Mouse (Mus musculus) midbrain, postnatal 0 days (tissue): Measurements from ENCODE around the gene Bpi. TPM values are rescaled to one million over a fixed set of nuclear protein-coding genes. Genes with fewer than 3 reads are reported as not detected.
A peak's percentile ranks its signal among the peaks of the same experiment; 100 is the strongest.

ENCODE experiments used
- ATAC-seq: fragments of 200-750 bp; cut with Nextera tagmentation; 2 replicates; pipeline ENCODE4 v1.8.0; 2017; ENCODE audit warnings: moderate number of reproducible peaks, mild to moderate bottlenecking, moderate TSS enrichment, moderate library complexity; ENCODE audit not compliant: low FRiP score
- DNase-seq: peaks from one replicate; pipeline ENCODE4 v3.0.0-alpha.2; 2015; ENCODE audit warnings: low spot score
- H3K27ac ChIP-seq: fragments of 300-500 bp; sonication (generic); 2 replicates; pipeline ENCODE4 v1.5.1; 2014; ENCODE audit warnings: low read depth, mild to moderate bottlenecking, low read length, mixed read lengths
- H3K27me3 ChIP-seq: fragments of 300-500 bp; sonication (generic); 2 replicates; pipeline ENCODE4 v1.6.1; 2014; ENCODE audit warnings: low read length, control low read depth, mixed read lengths; ENCODE audit not compliant: insufficient read depth
- H3K36me3 ChIP-seq: fragments of 300-500 bp; sonication (generic); 2 replicates; pipeline ENCODE4 v1.6.1; 2014; ENCODE audit warnings: low read length, control low read depth, mixed read lengths; ENCODE audit not compliant: insufficient read depth
- H3K4me1 ChIP-seq: fragments of 300-500 bp; sonication (generic); 2 replicates; pipeline ENCODE4 v1.6.1; 2014; ENCODE audit warnings: mild to moderate bottlenecking, control low read depth, antibody characterized with exemption, low read length, mixed read lengths; ENCODE audit not compliant: insufficient read depth
- H3K4me2 ChIP-seq: fragments of 300-500 bp; sonication (generic); 2 replicates; pipeline ENCODE4 v1.6.1; 2014; ENCODE audit warnings: low read depth, mild to moderate bottlenecking, low read length, mixed read lengths; ENCODE audit not compliant: poor library complexity, severe bottlenecking
- H3K4me3 ChIP-seq: fragments of 300-500 bp; sonication (generic); 2 replicates; pipeline ENCODE4 v1.5.1; 2014; ENCODE audit warnings: low read depth, mild to moderate bottlenecking, low read length, moderate library complexity
- H3K9ac ChIP-seq: fragments of 300-500 bp; sonication (generic); replicated peaks from 2 replicates; pipeline ENCODE4 v1.6.1; 2014; ENCODE audit warnings: mild to moderate bottlenecking, low read length, moderate library complexity, mixed read lengths; ENCODE audit not compliant: poor library complexity, severe bottlenecking
- H3K9me3 ChIP-seq: fragments of 300-500 bp; sonication (generic); 2 replicates; pipeline ENCODE4 v1.6.1; 2016; ENCODE audit warnings: low read length, control low read depth
- CTCF ChIP-seq: IDR thresholded peaks from 2 replicates; pipeline ENCODE4 v1.5.1; 2016; ENCODE audit warnings: antibody characterized with exemption, mild to moderate bottlenecking
- WGBS: fragments of 180-500 bp; shearing (Covaris S2); extraction: QIAGEN DNeasy Blood & Tissue Kit; methylation state at CpG from one replicate; pipeline ENCODE4 v1.1.7; 2014; 5-methylcytosine and 5-hydroxymethylcytosine counted together
- microRNA-seq: library from miRNA; unstranded; fragments of <30 nt; microRNA quantifications from one replicate; pipeline ENCODE4, GENCODE M21; 2016; ENCODE audit warnings: borderline number of aligned reads
- polyA plus RNA-seq: library from polyadenylated mRNA; unstranded; fragments of >200 nt; fragmentation: Nextera tagmentation; extraction: Ambion mirVana; gene quantifications from 2 replicates; pipeline ENCODE4 v1.2.1, GENCODE M21; 2015
- total RNA-seq: library from RNA; depleted of rRNA; stranded (reverse); fragments of >200 nt; gene quantifications from 2 replicates; pipeline ENCODE4 v1.2.3, GENCODE M21; 2014; rRNA removed

Gene Bpi
- total and polyA plus RNA-seq, 2 experiments from 2014 or later = 0.22 TPM; not detected in 1

DNA sequence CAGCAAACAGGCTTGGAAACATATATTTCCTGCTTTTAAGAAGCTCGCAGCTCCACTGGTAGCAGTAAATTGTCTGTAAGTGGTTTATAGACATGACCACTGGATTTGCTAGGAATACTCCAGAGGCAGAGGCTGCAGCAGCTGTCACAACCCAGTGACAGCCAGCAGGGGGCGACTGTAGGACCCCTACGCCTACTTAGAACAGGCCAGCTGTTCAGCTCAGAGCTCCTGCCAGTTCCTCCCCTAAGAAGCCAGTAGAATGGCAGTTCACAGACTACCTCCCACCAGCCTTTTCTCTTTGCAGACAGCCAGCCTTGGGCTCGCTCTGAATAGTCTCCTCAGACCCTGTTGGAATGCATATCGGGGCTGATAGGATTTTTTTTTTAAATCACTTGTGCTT is 59.1 kb downstream of the Bpi start:
- Histone ChIP-seq H3K4me3 (no peak overlapping the region), H3K27ac (no peak overlapping the region), H3K27me3 (no peaks in the 10 kb centered on the region), H3K4me2 (no peak overlapping the region), H3K36me3 (no peaks in the 10 kb centered on the region), H3K9me3 (no peaks in the 10 kb centered on the region), H3K4me1 (no peaks in the 10 kb centered on the region), H3K9ac (no peak overlapping the region)
- DNase-seq (peak; percentile 88), ATAC-seq (peak; percentile 58)
- TF ChIP-seq CTCF = peak; percentile 76
- 9% methylated on average over 5 of the region's 5 CpGs for WGBS

DNA sequence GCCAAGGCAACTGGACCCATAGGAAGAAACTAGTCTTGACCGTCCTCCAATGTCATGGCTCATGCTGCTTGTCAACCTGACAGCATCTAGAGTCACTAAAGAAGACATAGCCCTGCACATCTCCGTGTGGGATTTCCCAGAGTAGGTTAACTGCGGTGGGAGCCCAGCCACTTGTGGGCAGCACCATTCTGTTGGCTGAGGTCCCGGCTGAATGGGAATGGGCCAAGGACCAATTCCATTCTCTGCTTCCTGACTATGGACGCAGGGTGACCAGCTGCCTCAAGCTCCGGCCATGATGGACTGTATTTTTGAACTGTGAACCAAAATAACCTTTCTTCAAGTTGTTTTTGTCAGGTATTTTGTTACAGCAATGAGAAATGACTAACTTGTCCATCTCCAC is 63.7 kb downstream of the Bpi start:
- Histone ChIP-seq H3K4me2 (no peak overlapping the region), H3K27me3 (no peaks in the 10 kb centered on the region), H3K36me3 (no peaks in the 10 kb centered on the region), H3K4me3 (no peak overlapping the region), H3K9me3 (no peaks in the 10 kb centered on the region), H3K27ac (no peak overlapping the region), H3K9ac (no peak overlapping the region), H3K4me1 (no peaks in the 10 kb centered on the region)
- WGBS = 88% methylated on average over 6 of the region's 6 CpGs
- no peak for ATAC-seq
- no peak for TF ChIP-seq CTCF
- no peak for DNase-seq

DNA sequence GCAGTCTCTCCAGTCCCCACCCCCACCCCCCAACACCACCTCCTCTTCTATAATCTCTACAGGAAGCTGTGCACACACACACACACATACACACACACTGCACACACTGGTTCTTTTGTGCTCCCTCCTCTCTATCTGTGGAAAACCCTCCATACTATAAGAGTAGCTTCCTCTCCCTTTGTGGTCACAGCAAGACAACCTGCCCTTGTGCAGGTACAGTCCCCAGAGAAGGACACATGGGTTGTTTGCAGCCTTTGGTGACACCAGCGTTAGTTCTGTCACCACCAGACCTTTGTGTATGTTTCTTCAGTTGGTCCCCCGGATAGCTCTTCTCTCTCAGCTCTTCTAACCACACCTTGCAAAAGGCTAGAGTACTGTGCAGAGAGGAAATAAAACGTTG is 65.0 kb downstream of the Bpi start:
- Histone ChIP-seq H3K4me2 (no peak overlapping the region), H3K4me3 (no peak overlapping the region), H3K27me3 (no peaks in the 10 kb centered on the region), H3K4me1 (no peaks in the 10 kb centered on the region), H3K27ac (no peak overlapping the region), H3K36me3 (no peaks in the 10 kb centered on the region), H3K9me3 (no peaks in the 10 kb centered on the region), H3K9ac (no peak overlapping the region)
- TF ChIP-seq CTCF = no peak
- ATAC-seq = no peak
- no peak for DNase-seq
- WGBS = 76% methylated on average over 3 of the region's 3 CpGs

DNA sequence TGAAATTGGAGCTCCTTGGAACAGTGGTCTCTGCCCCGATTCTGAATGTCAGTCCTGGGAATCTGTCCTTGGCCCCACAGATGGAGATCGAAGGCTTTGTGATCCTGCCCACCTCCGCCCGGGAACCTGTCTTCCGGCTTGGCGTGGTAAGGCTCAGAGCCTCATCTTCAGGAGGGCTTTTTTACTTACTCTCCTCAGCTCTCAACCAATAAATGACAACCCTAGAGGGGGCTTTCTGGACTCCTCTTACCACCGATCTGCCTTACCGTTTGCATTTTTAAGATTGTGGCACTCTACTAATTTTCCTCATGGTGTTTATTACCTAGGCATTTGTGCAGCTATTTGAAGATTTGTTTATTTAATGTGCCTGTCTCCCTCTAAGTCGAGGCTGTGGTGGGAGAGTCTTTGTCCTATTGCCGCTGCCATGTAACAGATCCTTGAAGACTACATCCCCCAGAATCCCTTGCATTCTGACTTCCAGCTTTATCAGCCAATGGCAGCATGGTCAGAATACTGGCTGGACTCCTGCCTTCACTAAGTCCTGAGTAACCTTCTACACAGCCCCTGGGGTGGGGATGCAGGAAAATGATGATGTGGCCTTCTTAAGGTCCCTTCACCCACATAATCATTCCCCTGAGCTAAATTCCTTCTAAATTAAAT is 66.8 kb downstream of the Bpi start:
- Histone ChIP-seq H3K4me3 (no peak overlapping the region), H3K4me1 (no peaks in the 10 kb centered on the region), H3K27me3 (no peaks in the 10 kb centered on the region), H3K9me3 (no peaks in the 10 kb centered on the region), H3K27ac (no peak overlapping the region), H3K36me3 (no peaks in the 10 kb centered on the region), H3K4me2 (no peak overlapping the region), H3K9ac (no peak overlapping the region)
- ATAC-seq = no peak
- 58% methylated on average over 10 of the region's 10 CpGs for WGBS
- TF ChIP-seq CTCF = no peak
- peak; percentile 80 for DNase-seq

DNA sequence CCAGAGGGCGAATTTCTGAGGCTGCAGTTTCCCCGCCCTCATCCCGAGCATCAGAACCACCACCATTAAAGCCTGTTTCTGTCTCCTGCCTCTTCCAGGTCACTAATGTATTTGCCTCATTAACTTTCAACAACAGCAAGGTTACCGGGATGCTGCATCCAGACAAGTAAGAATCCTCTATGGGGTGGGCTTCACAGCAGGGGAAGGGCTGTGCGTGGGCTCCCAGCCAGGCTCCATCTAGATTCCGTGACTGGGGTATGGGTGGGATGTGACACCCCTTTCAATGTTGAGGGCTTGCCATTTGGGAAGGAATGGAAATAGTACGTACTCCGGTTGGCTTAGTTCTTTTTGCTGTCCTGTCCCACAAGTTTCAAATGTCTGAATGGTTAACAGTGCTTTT is 67.7 kb downstream of the Bpi start:
- ATAC-seq = no peak
- H3K4me1 ChIP-seq = no peaks in the 10 kb centered on the region

More for the DNA sequence above, 67.7 kb downstream of the Bpi start:
- H3K27ac ChIP-seq = no peak overlapping the region
- no peak overlapping the region for H3K4me2 ChIP-seq
- DNase-seq = no peak
- no peaks in the 10 kb centered on the region for H3K27me3 ChIP-seq
- WGBS = 60% methylated on average over 8 of the region's 8 CpGs
- H3K9ac ChIP-seq = no peak overlapping the region
- TF ChIP-seq CTCF = no peak
- H3K36me3 ChIP-seq = no peaks in the 10 kb centered on the region
- no peaks in the 10 kb centered on the region for H3K9me3 ChIP-seq
- no peak overlapping the region for H3K4me3 ChIP-seq

Small RNAs within 50 kb of the gene (microRNA-seq; reads per million reads assigned to microRNA genes)
- not detected for gene Mir7685

Other genes starting within 250 kb of the Bpi start
- 13.5 and 20.0 TPM in 2 replicates for gene Tti1, start 229.7 kb upstream of the Bpi start, total RNA-seq
- gene Tti1, start 229.7 kb upstream of the Bpi start, polyA plus RNA-seq = 9.2 and 11.0 TPM in 2 replicates
- gene Rprd1b, start 229.6 kb upstream of the Bpi start, total RNA-seq = 20.8 and 64.5 TPM in 2 replicates
- gene Rprd1b, start 229.6 kb upstream of the Bpi start, polyA plus RNA-seq = 19.0 and 20.5 TPM in 2 replicates
- gene Tgm2, start 111.7 kb upstream of the Bpi start, total RNA-seq = 13.3 and 16.0 TPM in 2 replicates
- 6.8 and 8.6 TPM in 2 replicates for gene Tgm2, start 111.7 kb upstream of the Bpi start, polyA plus RNA-seq
- 4.6 and 5.5 TPM in 2 replicates for gene D630003M21Rik, start 28.9 kb upstream of the Bpi start, total RNA-seq
- 1.1 and 1.5 TPM in 2 replicates for gene D630003M21Rik, start 28.9 kb upstream of the Bpi start, polyA plus RNA-seq
- gene Lbp, start 48.4 kb downstream of the Bpi start, total RNA-seq = 8.8 and 17.8 TPM in 2 replicates
- gene Lbp, start 48.4 kb downstream of the Bpi start, polyA plus RNA-seq = 4.2 and 5.6 TPM in 2 replicates
- 169 and 264 TPM in 2 replicates for gene Snhg11, start 117.5 kb downstream of the Bpi start, total RNA-seq
- gene Snhg11, start 117.5 kb downstream of the Bpi start, polyA plus RNA-seq = 514 and 635 TPM in 2 replicates
- 59.0 and 71.7 TPM in 2 replicates for gene Ralgapb, start 151.8 kb downstream of the Bpi start, total RNA-seq
- gene Ralgapb, start 151.8 kb downstream of the Bpi start, polyA plus RNA-seq = 16.0 and 17.7 TPM in 2 replicates
- gene Adig, start 244.5 kb downstream of the Bpi start, total RNA-seq = not detected in 2 replicates
- gene Adig, start 244.5 kb downstream of the Bpi start, polyA plus RNA-seq = not detected in 2 replicates